Mouse (Mus musculus) lung, adult 18-20 months (tissue): ENCODE data around the gene Gli2.
A peak's percentile ranks its signal among the peaks of the same experiment; 100 is the strongest.

Experiments used
- DNase-seq, 2 experiments: peaks; one replicate each; pipeline ENCODE4 v3.0.0; 2022; ENCODE audit warnings: mixed read lengths in 2 of 2

Gli2 gene

DNA sequence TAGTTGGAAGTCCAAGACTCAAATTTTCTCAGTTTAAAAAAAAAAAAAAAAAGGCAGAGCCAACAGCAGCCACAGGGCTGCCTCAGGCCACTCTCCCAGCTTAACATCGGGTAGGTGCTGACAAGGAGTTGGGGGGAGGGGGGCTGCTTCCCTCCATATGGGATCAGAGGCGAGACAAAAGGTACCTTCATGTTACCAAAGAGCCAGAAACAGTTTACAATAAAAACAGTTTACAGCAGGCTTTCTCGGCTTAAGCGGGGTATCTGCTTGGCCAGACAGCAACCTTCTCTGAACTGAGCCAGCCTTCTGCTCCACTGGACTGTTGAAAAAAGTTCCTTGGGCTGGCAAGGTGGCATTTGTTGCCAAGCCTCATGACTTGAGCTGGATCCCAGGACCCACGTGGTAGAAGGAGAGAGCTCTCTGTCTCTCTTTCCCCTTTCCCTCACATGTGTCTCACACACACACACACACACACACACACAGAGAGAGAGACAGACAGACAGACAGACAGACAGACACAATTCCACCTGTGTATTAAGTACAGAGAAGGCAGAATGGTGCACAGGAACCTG is 113.1 kb downstream of the Gli2 start:
- no peak for DNase-seq

DNA sequence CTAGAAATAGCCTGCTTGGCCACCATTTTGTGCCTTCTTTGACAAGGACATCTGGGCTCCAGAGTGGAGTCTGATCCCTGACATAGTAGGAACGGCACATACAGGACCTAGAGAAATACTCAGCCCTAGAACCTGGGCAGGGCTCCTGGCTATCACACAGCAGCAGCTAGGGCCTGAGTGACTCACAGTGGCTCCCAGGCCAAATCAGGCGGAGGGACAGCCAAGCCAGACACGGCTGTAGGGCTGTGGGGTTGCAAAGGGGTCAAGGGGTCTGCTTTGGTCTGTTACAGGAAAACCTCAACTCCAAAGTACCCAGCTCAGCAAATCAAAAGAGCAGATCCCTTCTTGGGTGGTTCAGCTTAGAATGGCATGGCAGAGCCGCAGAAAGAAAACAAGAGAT is 115.2 kb downstream of the Gli2 start:
- no peak for DNase-seq

DNA sequence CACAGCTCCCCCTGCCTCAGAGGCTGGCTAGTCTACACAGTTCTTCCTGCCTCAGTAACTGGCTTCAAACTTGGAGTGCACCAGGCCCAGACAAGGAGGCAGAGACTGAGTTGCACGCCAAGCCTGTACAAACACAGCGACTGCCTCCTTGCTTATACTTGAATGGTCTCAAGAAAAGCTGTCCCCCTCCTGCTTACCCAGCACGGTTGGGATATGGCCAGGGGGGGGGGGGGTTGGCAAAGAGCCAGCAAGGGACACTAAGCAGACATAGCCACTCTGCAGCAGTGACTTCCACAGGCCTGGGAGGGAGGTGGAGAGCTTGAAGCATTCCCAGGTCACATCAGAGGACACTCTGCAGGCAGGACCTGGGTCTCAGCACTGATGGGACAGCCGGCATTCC is 117.3 kb downstream of the Gli2 start:
- DNase-seq, result no peak

- no peak for DNase-seq
Observed at GRCm38 (mm10) chr1:118935518-118935917, 117.9 kb downstream of the Gli2 start.

GRCm38 (mm10) chr1:118932167-118932566 is 121.3 kb downstream of the Gli2 start:
- DNase-seq, result no peak

GRCm38 (mm10) chr1:118927543-118928354 is 125.7 kb downstream of the Gli2 start:
- DNase-seq, result no peak

DNA sequence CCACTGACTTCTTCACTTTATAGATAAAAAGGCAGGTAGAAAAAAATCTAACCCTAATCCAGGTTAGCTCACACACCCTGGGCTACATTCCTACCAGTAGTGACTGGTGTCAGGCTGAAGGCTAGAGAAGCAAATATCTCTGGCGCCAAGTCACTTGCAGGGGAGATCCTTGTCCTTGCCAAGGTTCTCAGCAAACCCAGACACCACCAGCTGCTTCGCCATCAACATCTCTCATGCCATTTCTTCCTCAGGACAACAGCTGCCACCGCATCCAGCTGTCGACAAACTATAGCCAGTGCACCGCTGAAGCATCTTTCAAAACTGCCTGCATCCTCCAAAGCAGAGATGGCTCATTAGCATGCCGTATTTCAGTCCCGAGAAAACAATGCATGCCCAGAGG is 126.9 kb downstream of the Gli2 start:
- DNase-seq, result no peak

GRCm38 (mm10) chr1:118922189-118922588 is 131.2 kb downstream of the Gli2 start:
- DNase-seq, result no peak

GRCm38 (mm10) chr1:118917520-118918220 is 135.7 kb downstream of the Gli2 start:
- no peak for DNase-seq

- peak; percentile 11 to 16 for DNase-seq
Observed at GRCm38 (mm10) chr1:118916477-118917075, 136.8 kb downstream of the Gli2 start.

- DNase-seq, result peak; percentile 71 to 78
Observed at GRCm38 (mm10) chr1:118913414-118914385, 139.7 kb downstream of the Gli2 start.

GRCm38 (mm10) chr1:118912929-118913328 is 140.5 kb downstream of the Gli2 start:
- DNase-seq, result no peak

GRCm38 (mm10) chr1:118911427-118911727 is 142.0 kb downstream of the Gli2 start:
- DNase-seq, result no peak

GRCm38 (mm10) chr1:118910693-118911426 is 142.6 kb downstream of the Gli2 start:
- no peak for DNase-seq

GRCm38 (mm10) chr1:118909051-118909450 is 144.4 kb downstream of the Gli2 start:
- DNase-seq, result no peak

- DNase-seq, result no peak
Observed at GRCm38 (mm10) chr1:118907574-118907973, 145.8 kb downstream of the Gli2 start.

- peak; percentile 13 to 38 for DNase-seq
Observed at GRCm38 (mm10) chr1:118905319-118905718, 148.1 kb downstream of the Gli2 start.

DNA sequence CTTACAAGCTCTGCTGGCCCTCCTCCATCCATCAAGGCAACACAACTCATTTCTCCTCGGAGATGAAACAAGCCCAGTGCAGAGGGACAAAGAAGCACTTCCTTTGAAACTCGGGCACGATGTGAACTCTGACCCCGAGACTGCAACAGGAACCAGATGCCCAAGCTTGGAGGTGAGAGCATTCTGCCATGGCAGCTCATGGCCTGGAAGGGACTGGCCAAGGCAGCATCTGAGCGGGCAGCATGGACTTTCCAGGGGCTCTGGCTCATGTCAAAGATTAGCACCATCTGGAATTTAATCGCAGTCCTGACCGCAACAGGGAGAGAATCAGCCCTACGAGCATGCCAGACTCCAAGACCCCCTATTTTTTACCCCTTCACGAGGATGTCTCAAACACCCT is 148.5 kb downstream of the Gli2 start:
- no peak for DNase-seq

GRCm38 (mm10) chr1:118904431-118904830 is 149.0 kb downstream of the Gli2 start:
- no peak for DNase-seq

- DNase-seq, result no peak
Observed at GRCm38 (mm10) chr1:118903742-118904141, 149.7 kb downstream of the Gli2 start.

DNA sequence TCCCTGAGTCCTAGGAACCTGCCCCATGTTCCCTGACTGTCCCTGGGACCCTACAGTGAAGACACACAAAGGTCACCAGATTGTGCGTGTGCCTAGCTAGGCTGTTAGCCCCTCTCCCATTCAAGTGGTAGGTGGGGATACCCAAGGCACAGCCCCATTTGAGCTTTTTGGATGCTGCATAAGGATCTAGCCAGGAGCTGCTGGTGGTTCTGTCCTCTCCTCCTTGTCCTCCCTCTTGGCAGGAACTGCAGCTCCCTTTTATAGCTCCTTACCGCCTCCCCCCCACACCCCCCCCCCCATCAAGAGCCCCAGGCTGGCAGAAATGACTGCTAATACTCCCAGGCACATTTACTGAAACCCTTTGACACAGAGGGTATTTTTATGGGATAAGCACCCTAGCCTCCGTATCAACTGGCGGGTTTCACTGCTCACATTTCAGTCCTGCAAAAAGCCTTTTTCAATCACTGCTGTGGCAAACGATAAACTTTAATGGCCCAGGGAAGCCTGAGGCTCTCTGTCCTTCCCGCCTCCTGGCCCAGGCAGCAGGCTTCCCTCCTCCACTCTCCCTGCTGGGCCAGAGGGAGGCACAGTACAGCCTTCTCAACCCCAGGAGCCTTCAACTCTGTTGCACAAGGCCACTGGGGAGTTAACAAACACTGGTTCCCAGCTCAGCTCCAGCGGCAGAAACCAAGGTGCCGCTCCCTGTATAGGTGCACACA is 151.4 kb downstream of the Gli2 start:
- DNase-seq, result no peak
